Mouse (Mus musculus) left cerebral cortex, adult 18-20 months (tissue): ENCODE measurements around the gene Lrrc4b. TPM values are rescaled to one million over a fixed set of nuclear protein-coding genes. Genes with fewer than 3 reads are reported as not detected.

ENCODE experiments used
- DNase-seq, 2 experiments: peaks; one replicate each; pipeline ENCODE4 v3.0.0; 2021 to 2022; ENCODE audit warnings: low spot score in 2 of 2, mixed read lengths in 1 of 2
- total RNA-seq, 2 experiments: library from RNA; stranded (reverse); gene quantifications; 2 replicates each; pipeline ENCODE4 v1.2.3; 2021

Gene Lrrc4b
- total RNA-seq, 2 experiments from 2014 or later, result 284 to 289 TPM

- no peak for DNase-seq
Observed at GRCm38 (mm10) chr7:44485572-44486195, 56.9 kb downstream of the Lrrc4b start.

GRCm38 (mm10) chr7:44486927-44487575, 58.2 kb downstream of the Lrrc4b start:
- DNase-seq, result no peak

- DNase-seq, result no peak
Observed at GRCm38 (mm10) chr7:44487936-44488335, 59.1 kb downstream of the Lrrc4b start.

- no peak for DNase-seq
Observed at GRCm38 (mm10) chr7:44488545-44488944, 59.7 kb downstream of the Lrrc4b start.

- DNase-seq, result no peak
Observed at GRCm38 (mm10) chr7:44490281-44490680, 61.5 kb downstream of the Lrrc4b start.

GRCm38 (mm10) chr7:44491391-44491790, 62.6 kb downstream of the Lrrc4b start:
- DNase-seq, result no peak

GRCm38 (mm10) chr7:44492166-44492826, 63.5 kb downstream of the Lrrc4b start:
- DNase-seq, result no peak

GRCm38 (mm10) chr7:44494681-44495080, 65.9 kb downstream of the Lrrc4b start:
- DNase-seq, result no peak

GRCm38 (mm10) chr7:44495086-44495485, 66.3 kb downstream of the Lrrc4b start:
- no peak for DNase-seq

GRCm38 (mm10) chr7:44495992-44496770, 67.4 kb downstream of the Lrrc4b start, which contains the start of the genes Emc10 and Fam71e1:
Gene Emc10, minus strand, starts transcription at chr7:44496529.
Gene Fam71e1, plus strand, starts transcription at chr7:44496581.
- peak; percentile 99 for DNase-seq

GRCm38 (mm10) chr7:44496771-44497109, 67.9 kb downstream of the Lrrc4b start:
- DNase-seq, result no peak

- DNase-seq, result no peak
Observed at GRCm38 (mm10) chr7:44497361-44498055, 68.7 kb downstream of the Lrrc4b start.

GRCm38 (mm10) chr7:44498922-44499321, 70.1 kb downstream of the Lrrc4b start:
- DNase-seq, result no peak

GRCm38 (mm10) chr7:44500046-44500445, 71.2 kb downstream of the Lrrc4b start:
- DNase-seq, result no peak

- peak; percentile 79 to 90 for DNase-seq
Observed at GRCm38 (mm10) chr7:44501563-44502115, 72.8 kb downstream of the Lrrc4b start.

GRCm38 (mm10) chr7:44507491-44507890, 78.7 kb downstream of the Lrrc4b start:
- DNase-seq, result no peak
